Mouse (Mus musculus): ENCODE results near the gene Wnt3a.

DNA sequence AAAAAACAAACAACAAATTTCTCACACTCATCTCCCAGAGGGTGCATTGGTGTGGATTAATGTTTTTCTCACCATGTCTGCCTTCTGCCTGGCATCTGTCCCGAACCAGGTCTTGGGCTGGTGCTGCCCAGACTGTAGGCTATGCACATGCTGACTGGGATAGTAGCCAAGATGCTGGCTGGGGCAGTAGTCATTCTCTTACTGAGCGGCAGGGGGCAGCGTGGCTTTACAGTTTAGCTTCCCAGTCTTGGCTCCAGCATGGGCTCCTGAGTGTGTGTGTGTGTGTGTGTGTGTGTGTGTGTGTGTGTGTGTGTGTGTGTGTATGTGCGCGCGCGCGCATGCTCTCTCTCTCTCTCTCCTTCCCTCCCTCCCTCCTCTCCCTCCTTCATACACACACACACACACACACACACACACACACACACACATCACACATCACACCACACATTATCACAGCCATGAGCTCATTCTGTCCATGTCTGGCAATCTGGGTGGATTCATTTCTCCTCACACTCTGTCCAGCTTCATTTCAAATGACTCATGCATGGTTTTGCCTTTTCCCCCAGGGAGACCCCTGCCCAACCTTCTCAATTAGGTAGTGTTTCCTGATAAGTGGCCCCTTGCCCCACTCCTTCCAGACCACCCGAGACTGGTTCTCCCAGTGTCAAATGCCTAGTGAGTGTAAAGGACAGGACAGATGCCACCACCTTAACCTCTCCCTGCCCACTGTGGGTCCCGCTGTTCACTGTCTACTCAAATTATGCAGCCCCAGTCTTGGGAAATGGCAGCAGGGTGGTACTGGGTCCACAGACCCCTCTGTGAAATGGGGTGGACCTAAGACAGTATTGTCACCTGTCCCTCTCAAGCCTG, 12.4 kb upstream of the Wnt3a start:
- TF ChIP-seq CTCF (IDR thresholded peaks at IDR 0.05; ENCODE audit: control insufficient read depth, insufficient read depth, insufficient read length), result peak; percentile 60
- TF ChIP-seq MYOG (IDR thresholded peaks at IDR 0.05; ENCODE audit: control insufficient read depth, extremely low read depth, insufficient read length), result no peak
- no peak for TF ChIP-seq MAX (IDR thresholded peaks at IDR 0.05)
- no peak for TF ChIP-seq USF1 (IDR thresholded peaks at IDR 0.05; ENCODE audit: low read depth)
- no peak for TF ChIP-seq CEBPB (IDR thresholded peaks at IDR 0.05; ENCODE audit: low read depth)

Data from C2C12 (cell line).